Mouse (Mus musculus) ES-CJ7 (cell line): ENCODE results near the gene Tox4.
"Not testable (repeated sequence)": the region's sequence is repeated elsewhere in the genome, so short reads cannot be mapped to it uniquely, and the experiment has no call there.

Experiments
- DNase-seq: peaks from one replicate; pipeline ENCODE4 v3.0.0; 2011; ENCODE audit warnings: low read depth, low spot score

The Tox4 gene

GRCm38 (mm10) chr14:52278932-52279746, at the start of gene Tox4, which contains the start of gene Rab2b:
Gene Tox4 (plus strand): TSS chr14:52279146.
Gene Rab2b (minus strand): TSS chr14:52279545.
- peak; percentile 99 for DNase-seq

GRCm38 (mm10) chr14:52232249-52232648, 46.7 kb upstream of the Tox4 start:
- DNase-seq, result peak; percentile 36

DNA sequence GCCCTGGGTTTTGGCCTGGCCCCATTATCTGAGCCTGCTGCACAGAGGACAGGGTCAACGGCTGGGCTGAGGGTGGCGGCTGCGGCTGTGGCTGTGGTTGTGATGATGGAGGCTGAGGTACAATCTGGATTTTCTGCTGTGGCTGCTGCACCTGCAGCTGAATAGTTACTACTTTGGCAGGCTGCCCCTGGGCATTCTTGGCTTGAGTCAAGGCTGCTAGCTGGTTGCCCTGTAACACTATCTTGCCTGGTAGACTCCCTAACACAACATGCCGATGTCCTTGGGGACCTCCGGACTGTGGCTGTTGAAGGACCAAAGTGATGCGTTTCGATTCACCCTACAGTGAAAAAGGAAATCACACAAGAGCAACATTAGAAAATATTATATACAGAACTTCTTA, 43.8 kb upstream of the Tox4 start:
- DNase-seq, result no peak

DNA sequence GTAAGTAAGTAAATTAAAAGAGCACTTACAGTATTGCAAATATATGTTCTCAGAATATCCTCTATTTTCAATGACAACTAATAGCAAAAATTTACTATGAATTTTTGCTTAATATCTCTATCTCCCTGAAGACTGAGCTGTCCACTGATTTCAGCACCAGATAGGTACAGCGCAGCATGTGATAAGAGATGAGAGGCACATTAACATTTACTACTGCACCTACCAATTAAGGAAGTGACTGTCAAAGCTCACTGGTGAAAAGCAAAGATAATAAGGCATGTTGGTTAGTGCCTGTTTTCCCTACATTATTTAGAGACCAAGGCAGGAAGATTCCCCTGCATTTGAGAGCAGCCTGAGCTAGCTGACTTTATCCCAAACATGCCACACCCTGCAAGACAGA, 42.7 kb upstream of the Tox4 start:
- no peak for DNase-seq

DNA sequence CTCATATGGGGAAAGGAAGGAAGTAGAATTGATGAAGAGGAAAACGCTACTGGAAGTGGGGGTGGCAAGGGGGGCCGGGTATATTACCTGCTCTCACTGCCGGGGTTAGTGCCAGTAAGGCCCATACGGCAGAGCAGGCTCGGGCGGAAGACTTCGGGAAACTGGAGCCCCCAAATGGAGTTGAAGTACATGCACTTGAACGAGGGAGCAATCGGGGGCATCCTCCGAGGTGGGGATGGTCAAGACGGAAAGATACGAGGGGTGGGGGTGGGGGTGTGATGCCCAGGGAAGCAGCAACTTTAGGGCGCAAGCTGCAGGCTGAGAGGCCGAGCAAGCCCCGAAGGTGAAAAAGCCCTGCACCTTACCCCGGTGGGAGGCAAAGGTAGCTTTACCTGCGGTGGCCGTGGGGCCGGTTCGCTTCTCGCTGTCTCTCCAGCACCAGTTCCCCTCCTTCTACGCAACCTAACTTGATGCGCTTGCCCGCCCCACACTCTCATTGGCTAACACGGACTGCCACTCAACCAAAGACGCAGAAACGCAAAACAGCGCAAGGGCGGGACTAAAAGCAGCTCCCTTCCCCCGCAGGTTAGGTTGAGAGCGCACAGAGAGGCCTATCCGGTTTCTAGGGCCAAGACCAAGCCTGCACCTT, 34.8 kb upstream of the Tox4 start:
- DNase-seq, result peak; percentile 99

DNA sequence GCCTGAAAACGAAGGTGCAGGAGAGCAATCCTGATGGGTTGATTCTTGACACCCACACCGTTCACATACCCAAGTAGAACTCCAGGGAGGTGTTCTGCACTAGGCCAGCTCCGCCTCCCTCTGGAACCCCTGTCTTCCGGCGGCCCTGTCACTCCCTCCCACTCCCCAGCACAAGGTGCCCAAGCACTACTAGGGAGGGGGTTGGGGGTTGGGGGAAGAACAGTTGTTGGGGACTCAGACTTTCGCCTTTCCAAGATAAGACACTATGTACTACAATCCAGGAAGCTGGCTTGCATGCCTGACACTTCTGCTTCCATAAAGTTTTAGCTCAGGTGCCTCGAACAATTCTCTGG, 34.3 kb upstream of the Tox4 start:
- no peak for DNase-seq

GRCm38 (mm10) chr14:52246129-52246528, 32.8 kb upstream of the Tox4 start:
- no peak for DNase-seq

DNA sequence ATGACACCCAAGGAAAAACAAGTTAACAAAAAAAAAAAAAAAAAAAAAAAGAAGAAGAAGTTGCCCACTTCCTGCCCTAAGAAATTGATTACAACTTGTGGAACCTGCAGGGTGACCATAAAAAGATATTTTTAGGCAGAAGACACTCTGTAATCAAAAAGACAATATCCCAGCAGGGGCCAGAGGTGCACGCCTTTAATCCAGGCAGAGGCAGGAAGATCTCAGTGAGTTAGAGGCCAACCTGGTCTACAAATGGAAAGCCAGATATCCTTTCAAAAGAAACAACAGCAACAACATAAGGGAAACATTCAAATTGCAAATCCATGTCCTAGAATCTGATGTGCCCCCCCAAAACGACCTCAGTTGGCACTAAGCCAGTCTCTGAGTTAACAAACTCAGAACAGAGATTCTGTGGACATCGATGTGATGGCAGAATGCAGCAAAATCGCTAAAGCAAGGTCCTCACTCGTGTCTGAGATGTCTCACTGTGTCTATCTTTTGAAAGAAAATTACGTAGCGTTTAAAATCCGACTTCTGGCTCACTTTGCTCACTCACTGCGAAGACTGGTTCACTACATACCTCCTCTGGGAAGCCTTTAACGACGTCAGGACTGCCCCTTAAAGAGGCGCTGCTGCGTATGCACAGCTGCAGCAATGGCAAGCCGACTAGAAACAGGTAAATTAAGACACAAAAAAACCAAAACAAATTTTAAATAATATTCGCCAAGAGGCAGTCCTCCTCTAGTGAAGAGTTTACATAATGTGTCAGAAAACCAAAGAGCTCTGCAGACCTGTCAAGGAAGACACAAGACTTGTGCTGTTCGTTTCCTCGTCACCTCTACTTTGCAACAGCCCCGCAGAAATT, 22.4 kb upstream of the Tox4 start:
- DNase-seq, result peak; percentile 55

DNA sequence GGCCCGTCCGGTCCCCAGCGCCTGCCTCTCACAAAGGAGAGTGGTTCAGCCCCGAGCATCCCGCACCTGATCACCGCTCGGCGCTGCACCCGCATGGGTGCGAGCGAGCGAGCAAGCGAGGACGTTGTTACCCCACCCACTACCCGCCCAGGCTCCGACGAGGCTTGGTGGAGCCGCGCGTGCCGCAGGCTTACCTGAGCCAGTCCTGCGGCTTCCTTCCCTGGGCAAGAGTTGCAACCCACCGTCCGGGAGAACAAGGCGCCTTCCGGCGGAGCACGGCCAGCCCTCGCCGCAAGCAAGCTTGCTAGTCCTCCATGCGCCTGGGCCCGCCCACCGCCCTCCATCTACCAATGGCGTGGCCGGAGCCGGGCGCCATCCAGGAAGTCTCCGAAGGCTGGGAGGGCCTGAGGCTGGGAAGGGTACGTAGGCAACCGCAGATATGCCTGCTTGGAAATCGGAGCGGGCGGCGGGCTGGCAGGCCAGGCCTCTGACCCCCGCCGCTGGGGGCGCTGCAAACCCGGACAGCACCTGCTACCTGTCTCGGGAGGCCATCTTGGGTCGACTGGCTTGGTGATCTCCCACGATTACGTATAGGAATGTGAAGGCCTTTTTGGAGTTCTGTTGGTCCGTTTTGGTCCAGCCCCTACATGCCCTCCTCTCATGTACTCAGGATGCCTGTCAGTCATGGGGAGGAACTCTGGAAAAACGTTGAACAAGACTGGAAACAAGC, 21.3 kb upstream of the Tox4 start, which contains the start of gene Chd8:
Chd8 (minus strand) TSS at position 297 of the 730 bp plus-strand sequence.
- DNase-seq, result peak; percentile 97

GRCm38 (mm10) chr14:52272781-52273180, 6.2 kb upstream of the Tox4 start:
- DNase-seq, result peak; percentile 19

GRCm38 (mm10) chr14:52277210-52277609, 1.7 kb upstream of the Tox4 start:
- DNase-seq, result no peak

DNA sequence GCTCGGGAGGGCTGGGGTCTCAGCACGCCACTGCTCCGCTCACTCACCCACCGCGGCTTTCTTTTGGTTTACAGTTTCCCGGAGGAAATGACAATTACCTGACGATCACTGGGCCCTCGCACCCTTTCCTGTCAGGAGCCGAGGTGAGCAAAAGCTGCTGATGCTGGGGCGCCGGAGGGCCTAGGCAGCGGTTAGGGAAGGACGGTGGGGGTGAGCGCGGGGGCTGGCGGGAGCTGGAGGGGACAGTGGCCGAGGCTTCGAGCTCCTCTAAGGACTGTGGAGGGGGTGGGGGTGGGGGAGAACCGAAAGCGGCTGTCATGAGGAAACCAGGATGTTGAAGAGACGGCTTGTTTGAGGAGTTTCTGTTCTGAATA, 788 bp downstream of the Tox4 start:
- peak; percentile 18 for DNase-seq

DNA sequence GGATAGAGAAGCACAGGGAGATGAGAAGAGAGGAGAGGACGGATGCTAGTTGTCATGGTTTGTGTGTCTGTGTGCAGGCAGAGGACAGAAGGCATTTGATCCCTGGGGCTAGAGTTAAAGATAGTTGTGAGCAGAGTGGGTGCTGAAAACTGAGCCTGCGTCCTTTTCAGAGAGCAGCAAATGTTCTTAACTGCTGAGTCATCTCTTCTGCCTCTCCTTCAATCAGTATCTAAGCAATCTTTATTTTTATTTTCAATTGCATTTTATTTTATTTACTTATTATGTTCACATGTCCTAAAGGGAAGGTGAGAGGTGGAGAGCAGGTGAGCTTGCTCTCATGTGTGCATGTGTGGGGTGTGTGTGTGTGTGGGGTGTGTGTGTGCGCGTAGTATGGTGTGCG, 4.7 kb downstream of the Tox4 start:
- no peak for DNase-seq

DNA sequence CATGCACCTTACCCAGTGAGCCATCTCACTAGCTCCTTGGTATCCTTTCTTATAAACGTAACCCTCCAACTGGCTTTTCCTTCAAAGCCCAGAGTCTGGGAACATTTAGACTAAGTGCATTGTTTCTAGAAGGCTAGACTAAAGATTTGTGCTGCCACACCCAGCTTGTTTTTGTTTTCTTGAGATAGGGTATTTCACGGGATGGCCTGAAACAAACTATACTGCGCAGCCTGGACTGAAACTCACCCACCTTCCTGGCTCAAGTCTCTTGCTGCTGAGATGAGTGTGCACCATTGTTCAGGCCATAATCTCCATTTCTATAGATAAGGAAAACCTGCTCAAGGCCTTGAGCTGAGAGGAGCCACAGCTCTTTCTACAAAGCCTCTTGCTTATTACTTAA, 5.2 kb downstream of the Tox4 start:
- DNase-seq, result peak; percentile 70

- DNase-seq, result no peak
These were observed 16.8 kb downstream of the Tox4 start for GRCm38 (mm10) chr14:52295558-52296264.

DNA sequence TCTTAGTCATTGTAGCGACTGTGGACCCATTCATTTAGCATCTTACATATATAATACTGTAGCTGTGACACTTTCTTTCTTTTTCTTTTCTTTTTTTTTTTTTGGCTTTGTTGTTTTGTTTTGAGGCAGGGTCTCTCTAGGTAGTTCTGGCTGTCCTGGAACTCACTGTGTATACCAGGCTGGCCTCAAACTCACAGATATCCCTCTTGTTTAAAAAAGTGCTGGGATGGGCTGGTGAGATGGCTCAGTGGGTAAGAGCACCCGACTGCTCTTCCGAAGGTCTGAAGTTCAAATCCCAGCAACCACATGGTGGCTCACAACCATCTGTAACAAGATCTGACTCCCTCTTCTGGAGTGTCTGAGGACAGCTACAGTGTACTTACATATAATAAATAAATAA, 24.6 kb downstream of the Tox4 start:
- DNase-seq, result not testable (repeated sequence)

- DNase-seq, result peak; percentile 94
These were observed 25.8 kb downstream of the Tox4 start, which contains the start of gene Mettl3 for GRCm38 (mm10) chr14:52304644-52305271. Gene Mettl3 (minus strand): TSS chr14:52305128.

DNA sequence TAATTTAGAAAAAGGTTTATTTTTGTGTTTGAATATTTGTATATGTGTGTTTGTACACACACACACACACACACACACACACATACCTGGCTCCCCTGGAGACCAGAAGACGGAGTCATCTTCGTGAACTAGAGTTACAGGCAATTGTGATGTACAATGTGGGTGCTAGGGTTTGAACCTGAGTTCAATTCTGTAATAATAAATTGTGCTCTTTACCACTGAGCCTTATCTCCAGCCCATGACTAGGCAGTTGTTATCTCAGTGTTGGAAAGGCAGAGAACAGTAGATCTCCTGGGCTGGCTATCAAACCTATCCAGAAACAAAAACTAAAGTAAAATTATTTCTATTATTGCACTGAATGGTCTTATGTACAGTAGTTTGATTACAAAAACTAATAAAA, 27.2 kb downstream of the Tox4 start:
- no peak for DNase-seq

GRCm38 (mm10) chr14:52310343-52310742, 31.4 kb downstream of the Tox4 start:
- peak; percentile 68 for DNase-seq

DNA sequence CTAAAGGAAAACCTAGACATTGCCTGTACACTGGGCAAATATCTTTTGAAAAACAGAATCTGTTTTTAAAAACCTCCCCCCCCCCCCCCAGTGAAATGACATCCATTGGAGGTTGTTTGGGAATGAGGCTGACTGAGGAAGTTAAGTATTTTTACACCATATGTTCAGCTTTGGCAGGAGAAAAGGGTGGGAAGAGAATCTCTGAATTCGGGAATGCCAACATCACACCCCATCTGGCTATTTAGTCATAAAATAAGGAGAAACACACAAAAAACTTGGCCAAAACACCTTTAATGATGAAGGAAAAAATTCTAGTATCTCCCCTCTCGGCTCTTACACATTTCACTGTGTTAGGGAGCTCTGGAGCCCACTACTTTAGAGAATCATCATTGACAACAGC, 32.0 kb downstream of the Tox4 start:
- no peak for DNase-seq
